Mouse (Mus musculus) limb, embryonic 11.5 days (tissue): Measurements from ENCODE around the gene Chd3. TPM values are rescaled to one million over a fixed set of nuclear protein-coding genes. Genes with fewer than 3 reads are reported as not detected.
"Not testable (repeated sequence)": the region's sequence is repeated elsewhere in the genome, so short reads cannot be mapped to it uniquely, and the experiment has no call there.

Experiments used
- ATAC-seq: fragments of 200-750 bp; cut with Nextera tagmentation; 2 replicates; pipeline ENCODE4 v1.8.0; 2017; ENCODE audit warnings: low read depth; ENCODE audit not compliant: insufficient number of reproducible peaks, low FRiP score, low TSS enrichment
- DNase-seq: peaks from one replicate; pipeline ENCODE4 v3.0.0-alpha.2; 2015; ENCODE audit warnings: low spot score
- H3K27ac ChIP-seq: fragments of 300-500 bp; sonication (generic); replicated peaks from 2 replicates; pipeline ENCODE4 v1.5.1; 2014; ENCODE audit warnings: low read depth, mild to moderate bottlenecking, low read length
- H3K27me3 ChIP-seq: fragments of 300-500 bp; sonication (generic); 2 replicates; pipeline ENCODE4 v1.6.1; 2014; ENCODE audit warnings: mild to moderate bottlenecking, low read length, mixed read lengths; ENCODE audit not compliant: control insufficient read depth, insufficient read depth
- H3K36me3 ChIP-seq: fragments of 300-500 bp; sonication (generic); 2 replicates; pipeline ENCODE4 v1.6.1; 2014; ENCODE audit warnings: mild to moderate bottlenecking, low read length, moderate library complexity, mixed read lengths; ENCODE audit not compliant: control insufficient read depth, insufficient read depth
- H3K4me1 ChIP-seq: fragments of 300-500 bp; sonication (generic); 2 replicates; pipeline ENCODE4 v1.6.1; 2014; ENCODE audit warnings: low read length, mixed read lengths; ENCODE audit not compliant: control insufficient read depth, insufficient read depth
- H3K4me2 ChIP-seq: fragments of 300-500 bp; sonication (generic); 2 replicates; pipeline ENCODE4 v1.6.1; 2014; ENCODE audit warnings: low read depth, mild to moderate bottlenecking, moderate library complexity; ENCODE audit not compliant: severe bottlenecking
- H3K4me3 ChIP-seq: fragments of 300-500 bp; sonication (generic); 2 replicates; pipeline ENCODE4 v1.5.1; 2014; ENCODE audit warnings: low read depth, low read length
- H3K9ac ChIP-seq: fragments of 300-500 bp; sonication (generic); 2 replicates; pipeline ENCODE4 v1.6.1; 2014; ENCODE audit warnings: mild to moderate bottlenecking, low read length
- H3K9me3 ChIP-seq: fragments of 300-500 bp; sonication (generic); 2 replicates; pipeline ENCODE4 v1.6.1; 2016; ENCODE audit warnings: low read length; ENCODE audit not compliant: control insufficient read depth
- WGBS: fragments of 180-500 bp; shearing (Covaris S2); extraction: QIAGEN DNeasy Blood & Tissue Kit; methylation state at CpG from one replicate; pipeline ENCODE4 v1.1.7; 2014; 5-methylcytosine and 5-hydroxymethylcytosine counted together
- polyA plus RNA-seq: library from polyadenylated mRNA; unstranded; fragments of >200 nt; fragmentation: Nextera tagmentation; extraction: Ambion mirVana; gene quantifications from 2 replicates; pipeline ENCODE4 v1.2.1, GENCODE M21; 2014

The Chd3 gene
- polyA plus RNA-seq, 1 experiment from 2014 or later, result 58.6 TPM

- no peak overlapping the region; the same call in 1 of the 2 replicates for H3K27ac ChIP-seq
- ATAC-seq (no peak), DNase-seq (peak; percentile 39)
- WGBS, result 45% methylated on average over 11 of the region's 11 CpGs
- H3K9me3 ChIP-seq, result no peaks in the 10 kb centered on the region
- peak overlapping the region; percentile 62; the same call in 1 of the 2 replicates for H3K4me3 ChIP-seq
- peaks cover 42% of the 10 kb centered on the region for H3K4me1 ChIP-seq
- peaks cover 21% of the 10 kb centered on the region for H3K36me3 ChIP-seq
- H3K27me3 ChIP-seq, result no peaks in the 10 kb centered on the region
- H3K4me2 ChIP-seq, result peak overlapping the region; percentile 80
- H3K9ac ChIP-seq, result no peak overlapping the region
Measured at GRCm38 (mm10) chr11:69396772-69397171, 27.6 kb upstream of the Chd3 start.

GRCm38 (mm10) chr11:69395634-69396373 is 26.6 kb upstream of the Chd3 start:
- peak overlapping the region; percentile 62 for H3K4me3 ChIP-seq
- H3K9ac ChIP-seq, result peak overlapping the region; percentile 90
- no peaks in the 10 kb centered on the region for H3K27me3 ChIP-seq
- peak overlapping the region; percentile 80 for H3K4me2 ChIP-seq
- H3K27ac ChIP-seq, result peak overlapping the region; percentile 90
- WGBS, result under 1% methylated on average over 48 of the region's 48 CpGs
- ATAC-seq (peak; percentile 78), DNase-seq (peak; percentile 96)
- no peaks in the 10 kb centered on the region for H3K9me3 ChIP-seq
- H3K36me3 ChIP-seq, result peaks cover 12% of the 10 kb centered on the region
- peaks cover 36% of the 10 kb centered on the region for H3K4me1 ChIP-seq

- H3K4me2 ChIP-seq, result peak within 1 kb of the TSS; percentile 80
- H3K9me3 ChIP-seq, H3K27me3 ChIP-seq, H3K36me3 ChIP-seq: not testable (repeated sequence)
- peak within 1 kb of the TSS; percentile 62 for H3K4me3 ChIP-seq
- peak within 1 kb of the TSS; percentile 90 for H3K9ac ChIP-seq
- ATAC-seq (peak; percentile 57), DNase-seq (peak; percentile 88)
- under 1% methylated on average over 20 of the region's 24 CpGs for WGBS
- H3K27ac ChIP-seq, result peak within 1 kb of the TSS; percentile 90
- peaks cover 33% of the 10 kb centered on the region for H3K4me1 ChIP-seq
Measured at GRCm38 (mm10) chr11:69395235-69395633, 26.0 kb upstream of the Chd3 start, which contains the start of the genes Naa38 and Cyb5d1. Gene Naa38 (plus strand): TSS chr11:69395487. Gene Cyb5d1 (minus strand): TSS chr11:69395631.

GRCm38 (mm10) chr11:69394591-69395167 is 25.5 kb upstream of the Chd3 start:
- H3K9me3 ChIP-seq, H3K27ac ChIP-seq, H3K27me3 ChIP-seq, H3K36me3 ChIP-seq: not testable (repeated sequence)
- DNase-seq, result peak; percentile 39
- 2% methylated on average over 31 of the region's 31 CpGs for WGBS
- peak overlapping the region; percentile 90 for H3K9ac ChIP-seq
- H3K4me3 ChIP-seq, result peak overlapping the region; percentile 62
- ATAC-seq, result 0 out of 2 replicates have a peak, but pooled peaks have one; percentile 2
- peaks cover 31% of the 10 kb centered on the region for H3K4me1 ChIP-seq
- peak overlapping the region; percentile 80 for H3K4me2 ChIP-seq

GRCm38 (mm10) chr11:69390400-69391034 is 21.3 kb upstream of the Chd3 start:
- ATAC-seq (no peak), DNase-seq (peak; percentile 81)
- H3K4me1 ChIP-seq, result 0 out of 2 replicates have a peak, but pooled peaks cover 3% of the 10 kb centered on the region
- H3K9ac ChIP-seq, result no peak overlapping the region
- H3K36me3 ChIP-seq, result no peaks in the 10 kb centered on the region
- no peak overlapping the region for H3K4me2 ChIP-seq
- no peaks in the 10 kb centered on the region for H3K9me3 ChIP-seq
- no peak overlapping the region for H3K27ac ChIP-seq
- 51% methylated on average over 10 of the region's 10 CpGs for WGBS
- no peaks in the 10 kb centered on the region for H3K27me3 ChIP-seq
- no peak overlapping the region for H3K4me3 ChIP-seq

GRCm38 (mm10) chr11:69389531-69390399 is 20.6 kb upstream of the Chd3 start:
- H3K36me3 ChIP-seq, result no peaks in the 10 kb centered on the region
- H3K4me1 ChIP-seq, result 0 out of 2 replicates have a peak, but pooled peaks cover 3% of the 10 kb centered on the region
- no peak for DNase-seq
- no peak overlapping the region for H3K4me3 ChIP-seq
- no peak overlapping the region for H3K4me2 ChIP-seq
- 72% methylated on average over 14 of the region's 14 CpGs for WGBS
- H3K9me3 ChIP-seq, result no peaks in the 10 kb centered on the region
- no peaks in the 10 kb centered on the region for H3K27me3 ChIP-seq
- ATAC-seq, result no peak
- H3K9ac ChIP-seq, result no peak overlapping the region; the same call in 1 of the 2 replicates
- H3K27ac ChIP-seq, result no peak overlapping the region

GRCm38 (mm10) chr11:69388680-69389079 is 19.5 kb upstream of the Chd3 start:
- Histone ChIP-seq H3K27me3 (no peaks in the 10 kb centered on the region), H3K4me2 (no peak overlapping the region), H3K27ac (no peak overlapping the region), H3K9me3 (no peaks in the 10 kb centered on the region), H3K36me3 (no peaks in the 10 kb centered on the region), H3K9ac (no peak overlapping the region), H3K4me1 (0 out of 2 replicates have a peak, but pooled peaks cover 3% of the 10 kb centered on the region), H3K4me3 (no peak overlapping the region)
- DNase-seq, result no peak
- ATAC-seq, result no peak
- whole genome bisulfite sequencing, result 98% methylated on average over 4 of the region's 4 CpGs
